In the genomic region with DNA sequence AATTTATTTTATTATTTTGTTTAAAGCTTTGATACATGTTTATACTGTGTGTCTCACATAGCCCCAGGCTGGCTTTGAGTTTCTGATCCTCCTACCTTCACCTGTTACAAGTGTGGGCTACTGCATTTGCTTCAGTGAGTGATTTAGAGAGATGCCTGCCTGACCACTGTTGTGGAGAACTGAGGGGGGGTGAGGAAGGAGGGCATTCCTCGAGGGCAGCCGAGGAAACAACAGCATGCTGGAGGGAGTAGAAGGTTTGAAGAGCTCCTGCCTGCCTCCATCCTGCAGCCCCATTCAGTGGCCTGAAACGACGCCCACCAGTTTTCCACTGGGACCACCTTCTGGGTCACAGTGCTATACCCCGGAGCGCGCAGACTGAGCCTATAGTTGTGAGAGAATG, we compare ENCODE assay signal across 21 mouse cellular contexts. TPM values are rescaled to one million over a fixed set of nuclear protein-coding genes. Genes with fewer than 3 reads are reported as not detected.
DNase-seq lines count a peak whose midpoint lies in the region; ATAC-seq and TF ChIP-seq lines count a peak whose summit lies in the region.
"Had no signal": no experiment of that assay in that cellular context is flagged by ENCODE, and none has a peak within 500 bp of the region (broad histone marks: within the 10 kb centered on the region; RNA-seq: fewer than 3 reads in every experiment).

No protein-coding gene starts in this region.

- peaks cover 36% of the 10 kb centered on the region for H3K4me1 ChIP-seq in forebrain, embryonic 10.5 days
- no peaks in the 10 kb centered on the region for H3K4me1 ChIP-seq in forebrain, embryonic 11.5 days (replicated peaks; ENCODE audit: control insufficient read depth, insufficient read depth, low read length)
- peaks cover 50% of the 10 kb centered on the region for H3K4me1 ChIP-seq in heart, embryonic 15.5 days (replicated peaks)
- H3K4me1 ChIP-seq in bone marrow, adult 2 months (ENCODE audit: control insufficient read depth, insufficient read depth, low read length), result peaks cover 5% of the 10 kb centered on the region

- intact Hi-C loops in heart, postnatal 14 days (cut with DNase I), result no loop called here

- H3K36me3 ChIP-seq in forebrain, embryonic 10.5 days (replicated peaks), result peaks cover 8% of the 10 kb centered on the region
- peaks cover 2% of the 10 kb centered on the region; the same call in 1 of the 2 replicates for H3K36me3 ChIP-seq in forebrain, embryonic 11.5 days (ENCODE audit: control insufficient read depth, insufficient read depth, low read length)
- H3K36me3 ChIP-seq in heart, embryonic 15.5 days, result peaks cover 6% of the 10 kb centered on the region

- no peaks in the 10 kb centered on the region for H3K27me3 ChIP-seq in forebrain, embryonic 10.5 days (ENCODE audit: poor library complexity, severe bottlenecking)
- no peaks in the 10 kb centered on the region for H3K27me3 ChIP-seq in forebrain, embryonic 11.5 days (ENCODE audit: control insufficient read depth, insufficient read depth, low read length)
- peaks cover 5% of the 10 kb centered on the region; the same call in 1 of the 2 replicates for H3K27me3 ChIP-seq in heart, embryonic 15.5 days
- H3K27me3 ChIP-seq: hindbrain, embryonic 15.5 days; limb, embryonic 13.5 days; midbrain, embryonic 13.5 days had no signal

- no peak for DNase-seq in forebrain, embryonic 10.5 days (ENCODE audit: extremely low spot score, low spot score)
- no peak for DNase-seq in forebrain, embryonic 11.5 days (ENCODE audit: low spot score)
- DNase-seq in heart, postnatal 14 days, result no peak
- DNase-seq in kidney, postnatal 4 days, result peak; percentile 34 to 60
- no peak for DNase-seq in kidney, postnatal 10 days
- DNase-seq: cerebellum, adult 11 months; cerebellum, postnatal 36 days; kidney, adult 8-10 months; lung, adult 2 months; thymus, postnatal 4 days had no signal

- H3K4me2 ChIP-seq in forebrain, embryonic 11.5 days (ENCODE audit: low read depth, low read length, severe bottlenecking), result no peak overlapping the region
- H3K4me2 ChIP-seq in heart, embryonic 15.5 days, result 0 out of 2 replicates have a peak overlapping the region, but pooled peaks have one; percentile 4
- H3K4me2 ChIP-seq: hindbrain, embryonic 15.5 days; limb, embryonic 13.5 days; midbrain, embryonic 13.5 days had no signal

- WGBS in forebrain, embryonic 10.5 days, result 71% methylated on average over 7 of the region's 7 CpGs
- WGBS in forebrain, embryonic 11.5 days, result 55% methylated on average over 7 of the region's 7 CpGs
- 49% methylated on average over 7 of the region's 7 CpGs for WGBS in heart, embryonic 15.5 days
- WGBS in bone marrow, adult 2 months, result 28% methylated on average over 7 of the region's 7 CpGs

- H3K9me3 ChIP-seq in forebrain, embryonic 10.5 days, result no peaks in the 10 kb centered on the region
- no peaks in the 10 kb centered on the region for H3K9me3 ChIP-seq in forebrain, embryonic 11.5 days (ENCODE audit: control insufficient read depth, low read length)
- H3K9me3 ChIP-seq in heart, embryonic 15.5 days (replicated peaks), result no peaks in the 10 kb centered on the region
- H3K9me3 ChIP-seq: hindbrain, embryonic 15.5 days; limb, embryonic 13.5 days; midbrain, embryonic 13.5 days had no signal

- no peak overlapping the region for H3K4me3 ChIP-seq in forebrain, embryonic 10.5 days
- H3K4me3 ChIP-seq in forebrain, embryonic 11.5 days (ENCODE audit: low read depth, low read length), result no peak overlapping the region
- H3K4me3 ChIP-seq in heart, embryonic 15.5 days, result no peak overlapping the region
- H3K4me3 ChIP-seq in bone marrow, adult 2 months (replicated peaks; ENCODE audit: control insufficient read depth, low read depth, low read length), result no peak overlapping the region
- H3K4me3 ChIP-seq: erythroblast, embryonic 14.5 days; hindbrain, embryonic 15.5 days; limb, embryonic 13.5 days; midbrain, embryonic 13.5 days; myocyte had no signal

- TF ChIP-seq CTCF in bone marrow, adult 2 months (IDR thresholded peaks at IDR 0.05; ENCODE audit: control insufficient read depth, insufficient read depth, low read length), result no peak

- 0 out of 2 replicates have a peak overlapping the region, but pooled peaks have one; percentile 15 for H3K27ac ChIP-seq in forebrain, embryonic 10.5 days
- H3K27ac ChIP-seq in forebrain, embryonic 11.5 days (ENCODE audit: low read depth, low read length), result no peak overlapping the region
- no peak overlapping the region for H3K27ac ChIP-seq in heart, embryonic 15.5 days
- H3K27ac ChIP-seq in bone marrow, adult 2 months (ENCODE audit: control insufficient read depth, insufficient read depth, low read depth, low read length, poor library complexity), result peak overlapping the region; percentile 25; the same call in 1 of the 2 replicates
- H3K27ac ChIP-seq: hindbrain, embryonic 15.5 days; limb, embryonic 13.5 days; midbrain, embryonic 13.5 days had no signal

- H3K9ac ChIP-seq in forebrain, embryonic 11.5 days (ENCODE audit: low read length), result no peak overlapping the region
- no peak overlapping the region for H3K9ac ChIP-seq in heart, embryonic 15.5 days
- H3K9ac ChIP-seq: hindbrain, embryonic 15.5 days; limb, embryonic 13.5 days; midbrain, embryonic 13.5 days had no signal

- TF ChIP-seq POLR2A in bone marrow, adult 2 months (IDR thresholded peaks at IDR 0.05; ENCODE audit: borderline replicate concordance, control insufficient read depth, low read depth, low read length), result no peak

- no peak for ATAC-seq in forebrain, embryonic 11.5 days (replicated peaks; ENCODE audit: low FRiP score)
- ATAC-seq in heart, embryonic 15.5 days (replicated peaks; ENCODE audit: insufficient number of reproducible peaks, insufficient read depth, low FRiP score, low read depth), result no peak
- ATAC-seq in megakaryocyte, adult 5-6 weeks (ENCODE audit: poor library complexity, severe bottlenecking), result no peak
- ATAC-seq: forebrain, embryonic 16.5 days; midbrain, embryonic 13.5 days had no signal

RNA-seq across cellular contexts. Expression of a gene that starts 3.0 kb away (rescaled TPM):
- 20.7 and 21.6 TPM in 2 replicates for polyA plus RNA-seq in forebrain, embryonic 10.5 days (2016; fragmentation: Nextera tagmentation; extraction: Ambion mirVana)
- polyA plus RNA-seq in forebrain, embryonic 11.5 days (2014; fragmentation: Nextera tagmentation; extraction: Ambion mirVana), result 21.8 and 27.1 TPM in 2 replicates
- 43.7 and 46.8 TPM in 2 replicates for polyA plus RNA-seq in heart, embryonic 15.5 days (2015; fragmentation: Nextera tagmentation; extraction: Ambion mirVana)
- 10 to 100 TPM; 74.5 to 78.7 TPM for total RNA-seq in heart, postnatal 14 days (2021)
- 56.3 and 73.4 TPM in 2 replicates for polyA plus RNA-seq in bone marrow, adult 2 months (2011; ENCODE audit: insufficient read depth, insufficient read length, low replicate concordance, missing spikeins)
- 0.27 TPM in 1 of 2 replicates, not detected in the other for total RNA-seq in megakaryocyte, adult 5-6 weeks (2015)
- 0.40 and 1.0 TPM in 2 replicates for total RNA-seq in megakaryocyte, adult 5-6 weeks (2017)
- total RNA-seq: granulocyte monocyte progenitor cell, adult 5-6 weeks had no signal

RNA-seq across cellular contexts. Expression of a gene that starts 34.6 kb away (rescaled TPM):
- 558 and 609 TPM in 2 replicates for polyA plus RNA-seq in forebrain, embryonic 10.5 days (2016; fragmentation: Nextera tagmentation; extraction: Ambion mirVana)
- 565 and 637 TPM in 2 replicates for polyA plus RNA-seq in forebrain, embryonic 11.5 days (2014; fragmentation: Nextera tagmentation; extraction: Ambion mirVana)
- polyA plus RNA-seq in heart, embryonic 15.5 days (2015; fragmentation: Nextera tagmentation; extraction: Ambion mirVana), result 278 and 339 TPM in 2 replicates
- 10 to 100 TPM; 23.5 to 28.2 TPM for total RNA-seq in heart, postnatal 14 days (2021)
- polyA plus RNA-seq in bone marrow, adult 2 months (2011; ENCODE audit: insufficient read depth, insufficient read length, low replicate concordance, missing spikeins), result 22.9 and 25.2 TPM in 2 replicates
- 20.6 and 21.0 TPM in 2 replicates for total RNA-seq in megakaryocyte, adult 5-6 weeks (2015)
- 24.1 and 29.0 TPM in 2 replicates for total RNA-seq in megakaryocyte, adult 5-6 weeks (2017)

RNA-seq across cellular contexts. Expression of a gene that starts 36.7 kb away (rescaled TPM):
- polyA plus RNA-seq in forebrain, embryonic 10.5 days (2016; fragmentation: Nextera tagmentation; extraction: Ambion mirVana), result 58.3 and 58.8 TPM in 2 replicates
- 50.9 and 52.7 TPM in 2 replicates for polyA plus RNA-seq in forebrain, embryonic 11.5 days (2014; fragmentation: Nextera tagmentation; extraction: Ambion mirVana)
- polyA plus RNA-seq in heart, embryonic 15.5 days (2015; fragmentation: Nextera tagmentation; extraction: Ambion mirVana), result 75.6 and 94.1 TPM in 2 replicates
- 10 to 100 TPM; 74.1 to 83.9 TPM for total RNA-seq in heart, postnatal 14 days (2021)
- polyA plus RNA-seq in bone marrow, adult 2 months (2011; ENCODE audit: insufficient read depth, insufficient read length, low replicate concordance, missing spikeins), result 29.0 and 45.8 TPM in 2 replicates
- total RNA-seq in megakaryocyte, adult 5-6 weeks (2015), result 65.2 and 73.3 TPM in 2 replicates
- 34.8 and 42.5 TPM in 2 replicates for total RNA-seq in megakaryocyte, adult 5-6 weeks (2017)

RNA-seq across cellular contexts. Expression of a gene that starts 42.7 kb away (rescaled TPM):
- polyA plus RNA-seq in forebrain, embryonic 10.5 days (2016; fragmentation: Nextera tagmentation; extraction: Ambion mirVana), result 0.67 and 0.84 TPM in 2 replicates
- polyA plus RNA-seq in forebrain, embryonic 11.5 days (2014; fragmentation: Nextera tagmentation; extraction: Ambion mirVana), result 0.59 and 0.83 TPM in 2 replicates
- 3,799 and 4,649 TPM in 2 replicates for polyA plus RNA-seq in heart, embryonic 15.5 days (2015; fragmentation: Nextera tagmentation; extraction: Ambion mirVana)
- total RNA-seq in heart, postnatal 14 days (2021), result 1,000 to 10,000 TPM; 4,401 to 4,949 TPM
- 4.2 TPM in 1 of 2 replicates, not detected in the other for polyA plus RNA-seq in bone marrow, adult 2 months (2011; ENCODE audit: insufficient read depth, insufficient read length, low replicate concordance, missing spikeins)
- 0.71 TPM in 1 of 2 replicates, not detected in the other for total RNA-seq in megakaryocyte, adult 5-6 weeks (2015)
- not detected in 2 replicates for total RNA-seq in megakaryocyte, adult 5-6 weeks (2017)
- total RNA-seq: MEL had no signal

RNA-seq across cellular contexts. Expression of a gene that starts 51.3 kb away (rescaled TPM):
- polyA plus RNA-seq in forebrain, embryonic 10.5 days (2016; fragmentation: Nextera tagmentation; extraction: Ambion mirVana), result 401 and 402 TPM in 2 replicates
- 399 and 407 TPM in 2 replicates for polyA plus RNA-seq in forebrain, embryonic 11.5 days (2014; fragmentation: Nextera tagmentation; extraction: Ambion mirVana)
- polyA plus RNA-seq in heart, embryonic 15.5 days (2015; fragmentation: Nextera tagmentation; extraction: Ambion mirVana), result 287 and 381 TPM in 2 replicates
- total RNA-seq in heart, postnatal 14 days (2021), result 100 to 1,000 TPM; 185 to 197 TPM
- polyA plus RNA-seq in bone marrow, adult 2 months (2011; ENCODE audit: insufficient read depth, insufficient read length, low replicate concordance, missing spikeins), result 102 and 233 TPM in 2 replicates
- total RNA-seq in megakaryocyte, adult 5-6 weeks (2015), result 74.8 and 95.0 TPM in 2 replicates
- total RNA-seq in megakaryocyte, adult 5-6 weeks (2017), result 65.6 and 79.0 TPM in 2 replicates

Comparison
In these comparisons a context has a peak if more than half of its experiments do, and no peak if none do; other contexts are left out.
1. DNase-seq: peak in kidney, postnatal 4 days (2 of 2); none in forebrain, embryonic 10.5 days (single experiment), forebrain, embryonic 11.5 days (single experiment), heart, postnatal 14 days (0 of 2) and kidney, postnatal 10 days (single experiment).
2. H3K27ac ChIP-seq: peak in forebrain, embryonic 10.5 days (single experiment) and bone marrow, adult 2 months (single experiment); none in forebrain, embryonic 11.5 days (single experiment) and heart, embryonic 15.5 days (single experiment).
3. RNA of a gene that starts 34.6 kb away (polyA plus RNA-seq): 565 to 637 TPM in forebrain, embryonic 11.5 days, 558 to 609 TPM in forebrain, embryonic 10.5 days and 278 to 339 TPM in heart, embryonic 15.5 days; 22.9 to 25.2 TPM in bone marrow, adult 2 months; every median in the first group is over 10 times any median in the second.